Mouse (Mus musculus): Measurements from ENCODE around the gene Rnf34. TPM values are rescaled to one million over a fixed set of nuclear protein-coding genes. Genes with fewer than 3 reads are reported as not detected.

The Rnf34 gene
- polyA plus RNA-seq, 1 experiment = 3.7 TPM

DNA sequence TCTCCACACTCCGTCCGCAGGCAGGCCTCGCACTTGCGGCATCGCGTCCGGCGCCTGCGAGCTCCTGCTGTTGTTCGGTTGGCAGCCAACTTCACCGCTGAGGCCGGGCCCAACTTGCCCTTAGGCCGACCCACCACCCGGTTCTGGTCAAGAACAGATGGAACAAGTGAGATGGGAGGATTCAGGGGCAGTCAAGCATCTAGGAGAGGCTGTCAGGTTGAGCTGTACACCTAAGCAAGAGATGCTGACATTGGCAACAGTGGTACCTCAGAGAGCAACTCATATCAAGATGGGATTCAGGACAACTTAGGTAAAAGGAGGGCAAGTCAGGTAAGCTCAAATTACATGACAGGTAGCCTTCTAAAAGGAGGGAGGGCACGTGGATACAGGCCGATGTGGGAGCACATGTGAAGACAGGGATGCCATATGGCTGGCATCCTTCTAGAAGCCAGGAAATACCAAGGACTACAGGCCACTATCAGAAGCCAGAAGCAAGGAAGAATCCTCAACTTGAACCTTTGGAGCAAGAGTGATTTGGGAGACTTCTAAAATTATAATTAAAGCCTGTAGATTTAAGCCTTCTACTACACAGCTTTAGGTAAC lies 38.9 kb downstream of the Rnf34 start:
- Histone ChIP-seq H3K27ac (ENCODE audit: insufficient read depth, low read depth, low read length) (no peak overlapping the region), H3K4me3 (ENCODE audit: low read depth, low read length) (no peak overlapping the region), H3K27me3 (ENCODE audit: control insufficient read depth, insufficient read depth, low read length) (no peaks in the 10 kb centered on the region), H3K36me3 (ENCODE audit: control insufficient read depth, insufficient read depth, low read length) (0 out of 2 replicates have a peak, but pooled peaks cover 2% of the 10 kb centered on the region), H3K4me1 (ENCODE audit: control insufficient read depth, insufficient read depth, insufficient read length, low read length) (peaks cover 13% of the 10 kb centered on the region; the same call in 1 of the 2 replicates)
- TF ChIP-seq POLR2A (IDR thresholded peaks at IDR 0.05; ENCODE audit: low read depth, low read length) (no peak), CTCF (IDR thresholded peaks at IDR 0.05; ENCODE audit: extremely low read depth, insufficient read length, insufficient replicate concordance, low read depth, low read length) (no peak)
- 91% methylated on average over 16 of the region's 16 CpGs for WGBS

DNA sequence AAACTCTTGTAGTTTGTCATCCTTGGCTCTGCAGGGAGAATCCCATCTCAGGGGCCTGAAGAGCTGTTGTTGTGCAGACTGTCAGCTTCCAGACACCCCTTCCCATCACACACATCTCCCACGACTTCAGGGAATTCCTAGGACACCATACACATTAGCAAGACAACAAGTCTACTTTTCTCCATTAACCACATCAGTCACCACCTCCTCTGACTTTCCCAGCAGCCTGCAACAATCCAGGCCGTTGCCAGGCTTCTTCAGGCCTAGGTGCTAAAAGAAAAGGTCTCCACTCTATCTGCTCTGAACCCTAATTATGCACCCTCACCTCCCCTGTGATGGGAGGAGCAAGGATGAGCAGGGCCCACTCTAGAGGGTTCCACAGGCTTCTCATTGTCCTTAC lies 40.5 kb downstream of the Rnf34 start:
- 67% methylated on average over 2 of the region's 2 CpGs for WGBS
- Histone ChIP-seq H3K27ac (ENCODE audit: insufficient read depth, low read depth, low read length) (no peak overlapping the region), H3K4me3 (ENCODE audit: low read depth, low read length) (no peak overlapping the region), H3K27me3 (ENCODE audit: control insufficient read depth, insufficient read depth, low read length) (no peaks in the 10 kb centered on the region), H3K36me3 (ENCODE audit: control insufficient read depth, insufficient read depth, low read length) (0 out of 2 replicates have a peak, but pooled peaks cover 2% of the 10 kb centered on the region), H3K4me1 (ENCODE audit: control insufficient read depth, insufficient read depth, insufficient read length, low read length) (peaks cover 7% of the 10 kb centered on the region; the same call in 1 of the 2 replicates)
- no peak for TF ChIP-seq POLR2A (IDR thresholded peaks at IDR 0.05; ENCODE audit: low read depth, low read length)
- no peak for TF ChIP-seq CTCF (IDR thresholded peaks at IDR 0.05; ENCODE audit: extremely low read depth, insufficient read length, insufficient replicate concordance, low read depth, low read length)

GRCm38 (mm10) chr5:122893270-122893669 lies 43.4 kb downstream of the Rnf34 start:
- no peaks in the 10 kb centered on the region for H3K27me3 ChIP-seq (ENCODE audit: control insufficient read depth, insufficient read depth, low read length)
- 82% methylated on average over 6 of the region's 6 CpGs for WGBS
- H3K4me3 ChIP-seq (ENCODE audit: low read depth, low read length) = no peak overlapping the region
- H3K36me3 ChIP-seq (ENCODE audit: control insufficient read depth, insufficient read depth, low read length) = 0 out of 2 replicates have a peak, but pooled peaks cover under 1% of the 10 kb centered on the region
- H3K4me1 ChIP-seq (ENCODE audit: control insufficient read depth, insufficient read depth, insufficient read length, low read length) = no peaks in the 10 kb centered on the region
- no peak overlapping the region for H3K27ac ChIP-seq (ENCODE audit: insufficient read depth, low read depth, low read length)
- no peak for TF ChIP-seq CTCF (IDR thresholded peaks at IDR 0.05; ENCODE audit: extremely low read depth, insufficient read length, insufficient replicate concordance, low read depth, low read length)
- no peak for TF ChIP-seq POLR2A (IDR thresholded peaks at IDR 0.05; ENCODE audit: low read depth, low read length)

GRCm38 (mm10) chr5:122894007-122894637 lies 44.3 kb downstream of the Rnf34 start:
- H3K4me1 ChIP-seq (ENCODE audit: control insufficient read depth, insufficient read depth, insufficient read length, low read length) = no peaks in the 10 kb centered on the region
- no peak overlapping the region for H3K27ac ChIP-seq (ENCODE audit: insufficient read depth, low read depth, low read length)
- no peaks in the 10 kb centered on the region for H3K36me3 ChIP-seq (ENCODE audit: control insufficient read depth, insufficient read depth, low read length)
- 86% methylated on average over 5 of the region's 5 CpGs for WGBS
- H3K27me3 ChIP-seq (ENCODE audit: control insufficient read depth, insufficient read depth, low read length) = no peaks in the 10 kb centered on the region
- peak; percentile 72; the same call in 1 of the 2 replicates for TF ChIP-seq CTCF (IDR thresholded peaks at IDR 0.05; ENCODE audit: extremely low read depth, insufficient read length, insufficient replicate concordance, low read depth, low read length)
- no peak for TF ChIP-seq POLR2A (IDR thresholded peaks at IDR 0.05; ENCODE audit: low read depth, low read length)
- H3K4me3 ChIP-seq (ENCODE audit: low read depth, low read length) = no peak overlapping the region

- Histone ChIP-seq H3K36me3 (ENCODE audit: control insufficient read depth, insufficient read depth, low read length) (no peaks in the 10 kb centered on the region), H3K27ac (ENCODE audit: insufficient read depth, low read depth, low read length) (no peak overlapping the region), H3K4me1 (ENCODE audit: control insufficient read depth, insufficient read depth, insufficient read length, low read length) (no peaks in the 10 kb centered on the region), H3K4me3 (ENCODE audit: low read depth, low read length) (no peak overlapping the region), H3K27me3 (ENCODE audit: control insufficient read depth, insufficient read depth, low read length) (no peaks in the 10 kb centered on the region)
- 73% methylated on average over 4 of the region's 4 CpGs for WGBS
- no peak for TF ChIP-seq POLR2A (IDR thresholded peaks at IDR 0.05; ENCODE audit: low read depth, low read length)
- TF ChIP-seq CTCF (IDR thresholded peaks at IDR 0.05; ENCODE audit: extremely low read depth, insufficient read length, insufficient replicate concordance, low read depth, low read length) = no peak
Observed at GRCm38 (mm10) chr5:122894821-122895220, 45.0 kb downstream of the Rnf34 start.

DNA sequence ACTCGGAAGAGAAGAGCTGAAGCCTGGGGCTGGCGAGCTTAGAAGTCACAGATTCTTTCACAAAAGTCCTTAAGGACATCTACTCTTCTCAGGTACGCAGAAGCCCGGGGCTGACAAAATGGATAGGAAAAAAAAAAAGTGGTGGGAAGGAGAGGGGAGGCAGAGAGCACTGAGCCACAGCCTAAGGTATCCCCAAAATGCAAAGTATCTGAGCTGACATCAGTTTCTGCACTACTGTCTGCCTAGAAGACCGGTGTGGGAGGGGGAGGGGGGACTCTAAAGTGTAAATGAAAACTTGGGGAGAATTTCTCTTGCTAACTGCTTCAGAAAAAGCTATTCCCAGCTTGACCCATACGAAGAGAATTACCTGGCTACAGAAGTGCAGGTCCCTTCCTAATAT lies 48.3 kb downstream of the Rnf34 start:
- TF ChIP-seq POLR2A (IDR thresholded peaks at IDR 0.05; ENCODE audit: low read depth, low read length) = no peak
- no peaks in the 10 kb centered on the region for H3K36me3 ChIP-seq (ENCODE audit: control insufficient read depth, insufficient read depth, low read length)
- H3K4me1 ChIP-seq (ENCODE audit: control insufficient read depth, insufficient read depth, insufficient read length, low read length) = no peaks in the 10 kb centered on the region; the same call in 1 of the 2 replicates
- no peak overlapping the region for H3K4me3 ChIP-seq (ENCODE audit: low read depth, low read length)
- no peak overlapping the region for H3K27ac ChIP-seq (ENCODE audit: insufficient read depth, low read depth, low read length)
- no peaks in the 10 kb centered on the region for H3K27me3 ChIP-seq (ENCODE audit: control insufficient read depth, insufficient read depth, low read length)
- WGBS = 89% methylated on average over 6 of the region's 6 CpGs

DNA sequence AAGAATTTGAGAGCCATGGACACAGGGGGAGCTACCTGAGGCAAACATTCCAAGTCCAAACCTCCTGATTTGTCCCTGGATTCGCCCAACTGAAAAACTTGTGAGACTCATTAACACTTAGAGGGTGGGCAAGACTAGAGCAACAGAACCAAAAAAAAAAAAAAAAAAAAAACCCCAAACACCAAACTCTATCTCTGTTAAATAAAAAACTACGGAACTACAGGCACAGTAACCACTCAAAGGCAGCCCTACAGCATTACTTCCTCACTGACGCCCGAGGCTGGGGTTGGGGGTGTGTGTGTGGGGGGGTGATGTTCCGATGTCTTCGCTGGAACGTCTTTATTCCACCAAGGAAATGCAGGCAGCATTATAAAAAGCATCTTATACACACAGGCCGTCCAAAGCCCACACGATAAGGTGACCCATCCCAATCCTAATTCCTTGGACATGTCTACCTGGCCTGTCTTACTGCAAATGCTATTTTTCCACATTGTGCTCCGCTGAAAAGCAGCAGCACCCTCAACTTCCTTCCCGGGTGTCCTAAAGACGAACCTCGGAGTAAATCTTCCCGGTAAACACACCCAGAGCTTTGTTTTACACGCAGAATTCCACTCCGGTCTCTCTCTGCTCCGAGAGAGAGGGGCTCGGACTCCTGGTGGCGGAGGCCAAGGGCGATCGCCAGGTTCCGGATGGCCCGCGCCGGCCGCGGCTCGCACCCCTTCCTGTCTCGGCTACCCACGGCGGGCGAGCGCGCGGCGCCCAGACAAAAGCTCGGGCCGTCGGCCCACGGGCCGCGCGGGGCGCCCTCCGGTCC lies 49.3 kb downstream of the Rnf34 start:
- H3K4me3 ChIP-seq (ENCODE audit: low read depth, low read length) = peak overlapping the region; percentile 90
- H3K4me1 ChIP-seq (ENCODE audit: control insufficient read depth, insufficient read depth, insufficient read length, low read length) = no peaks in the 10 kb centered on the region; the same call in 1 of the 2 replicates
- H3K27me3 ChIP-seq (ENCODE audit: control insufficient read depth, insufficient read depth, low read length) = no peaks in the 10 kb centered on the region
- 4% methylated on average over 45 of the region's 45 CpGs for WGBS
- no peak overlapping the region for H3K27ac ChIP-seq (ENCODE audit: insufficient read depth, low read depth, low read length)
- H3K36me3 ChIP-seq (ENCODE audit: control insufficient read depth, insufficient read depth, low read length) = no peaks in the 10 kb centered on the region
- TF ChIP-seq POLR2A (IDR thresholded peaks at IDR 0.05; ENCODE audit: low read depth, low read length) (no peak), CTCF (IDR thresholded peaks at IDR 0.05; ENCODE audit: extremely low read depth, insufficient read length, insufficient replicate concordance, low read depth, low read length) (no peak)

All from small intestine, adult 2 months (tissue).